Mouse (Mus musculus): ENCODE results near the gene Tmem25. TPM values are rescaled to one million over a fixed set of nuclear protein-coding genes. Genes with fewer than 3 reads are reported as not detected.

Gene Tmem25
- total and polyA plus RNA-seq, 2 experiments from 2014 or later = 12.8 to 14.9 TPM

GRCm38 (mm10) chr9:44748473-44748872 is 50.6 kb downstream of the Tmem25 start:
- Histone ChIP-seq H3K27me3 (ENCODE audit: insufficient read depth, low read length) (no peaks in the 10 kb centered on the region), H3K27ac (ENCODE audit: low read depth, low read length) (no peak overlapping the region), H3K36me3 (ENCODE audit: insufficient read depth) (peaks cover 85% of the 10 kb centered on the region), H3K4me1 (ENCODE audit: insufficient read depth) (no peaks in the 10 kb centered on the region), H3K9me3 (ENCODE audit: low read length) (no peaks in the 10 kb centered on the region), H3K9ac (no peak overlapping the region), H3K4me3 (ENCODE audit: low read depth, low read length) (no peak overlapping the region), H3K4me2 (ENCODE audit: low read depth) (no peak overlapping the region)
- ATAC-seq = no peak
- no peak for TF ChIP-seq CTCF (IDR thresholded peaks at IDR 0.05; ENCODE audit: low read depth)
- WGBS = 94% methylated on average over 7 of the region's 7 CpGs
- no peak for DNase-seq

GRCm38 (mm10) chr9:44747341-44747740 is 51.8 kb downstream of the Tmem25 start:
- Histone ChIP-seq H3K27ac (ENCODE audit: low read depth, low read length) (no peak overlapping the region), H3K27me3 (ENCODE audit: insufficient read depth, low read length) (no peaks in the 10 kb centered on the region), H3K4me1 (ENCODE audit: insufficient read depth) (no peaks in the 10 kb centered on the region), H3K9ac (no peak overlapping the region), H3K9me3 (ENCODE audit: low read length) (no peaks in the 10 kb centered on the region), H3K4me2 (ENCODE audit: low read depth) (no peak overlapping the region), H3K4me3 (ENCODE audit: low read depth, low read length) (no peak overlapping the region), H3K36me3 (ENCODE audit: insufficient read depth) (peaks cover 86% of the 10 kb centered on the region)
- ATAC-seq (no peak), DNase-seq (no peak)
- no peak for TF ChIP-seq CTCF (IDR thresholded peaks at IDR 0.05; ENCODE audit: low read depth)
- WGBS = 93% methylated on average over 3 of the region's 3 CpGs

- H3K4me2 ChIP-seq (ENCODE audit: low read depth) = no peak overlapping the region
Measured at GRCm38 (mm10) chr9:44746666-44747065, 52.4 kb downstream of the Tmem25 start.

GRCm38 (mm10) chr9:44745371-44745770 is 53.7 kb downstream of the Tmem25 start:
- 80% methylated on average over 7 of the region's 7 CpGs for WGBS
- ATAC-seq (no peak), DNase-seq (no peak)
- no peak for TF ChIP-seq CTCF (IDR thresholded peaks at IDR 0.05; ENCODE audit: low read depth)
- no peaks in the 10 kb centered on the region for H3K27me3 ChIP-seq (ENCODE audit: insufficient read depth, low read length)
- H3K9me3 ChIP-seq (ENCODE audit: low read length) = no peaks in the 10 kb centered on the region
- H3K9ac ChIP-seq = no peak overlapping the region
- H3K4me1 ChIP-seq (ENCODE audit: insufficient read depth) = no peaks in the 10 kb centered on the region
- peaks cover 68% of the 10 kb centered on the region for H3K36me3 ChIP-seq (ENCODE audit: insufficient read depth)
- H3K4me2 ChIP-seq (ENCODE audit: low read depth) = no peak overlapping the region
- H3K27ac ChIP-seq (ENCODE audit: low read depth, low read length) = no peak overlapping the region
- no peak overlapping the region for H3K4me3 ChIP-seq (ENCODE audit: low read depth, low read length)

More at GRCm38 (mm10) chr9:44746666-44747065, 52.4 kb downstream of the Tmem25 start:
- no peak for ATAC-seq
- TF ChIP-seq CTCF (IDR thresholded peaks at IDR 0.05; ENCODE audit: low read depth) = no peak
- 88% methylated on average over 3 of the region's 3 CpGs for WGBS
- H3K27me3 ChIP-seq (ENCODE audit: insufficient read depth, low read length) = no peaks in the 10 kb centered on the region
- DNase-seq = no peak
- H3K36me3 ChIP-seq (ENCODE audit: insufficient read depth) = peaks cover 80% of the 10 kb centered on the region
- H3K4me1 ChIP-seq (ENCODE audit: insufficient read depth) = no peaks in the 10 kb centered on the region
- H3K9ac ChIP-seq = no peak overlapping the region
- no peaks in the 10 kb centered on the region for H3K9me3 ChIP-seq (ENCODE audit: low read length)
- H3K27ac ChIP-seq (ENCODE audit: low read depth, low read length) = no peak overlapping the region
- no peak overlapping the region for H3K4me3 ChIP-seq (ENCODE audit: low read depth, low read length)

Other genes with a start within 250 kb of the Tmem25 start
- gene Cxcr5, start 237.4 kb downstream of the Tmem25 start, total RNA-seq (2014; rRNA removed) = not detected in 2 replicates
- gene Cxcr5, start 237.4 kb downstream of the Tmem25 start, polyA plus RNA-seq (2015; fragmentation: Nextera tagmentation; extraction: Ambion mirVana) = not detected in 2 replicates
- gene Ddx6, start 194.4 kb downstream of the Tmem25 start, total RNA-seq (2014; rRNA removed) = 59.2 and 76.2 TPM in 2 replicates
- gene Ddx6, start 194.4 kb downstream of the Tmem25 start, polyA plus RNA-seq (2015; fragmentation: Nextera tagmentation; extraction: Ambion mirVana) = 11.1 and 18.3 TPM in 2 replicates
- gene Treh, start 126.1 kb downstream of the Tmem25 start, total RNA-seq (2014; rRNA removed) = not detected in 2 replicates
- gene Treh, start 126.1 kb downstream of the Tmem25 start, polyA plus RNA-seq (2015; fragmentation: Nextera tagmentation; extraction: Ambion mirVana) = not detected in 2 replicates
- 106 and 129 TPM in 2 replicates for gene Phldb1, start 64.1 kb downstream of the Tmem25 start, total RNA-seq (2014; rRNA removed)
- 28.2 and 34.3 TPM in 2 replicates for gene Phldb1, start 64.1 kb downstream of the Tmem25 start, polyA plus RNA-seq (2015; fragmentation: Nextera tagmentation; extraction: Ambion mirVana)
- gene Arcn1, start 31.5 kb downstream of the Tmem25 start, total RNA-seq (2014; rRNA removed) = 107 and 113 TPM in 2 replicates
- 86.0 and 105 TPM in 2 replicates for gene Arcn1, start 31.5 kb downstream of the Tmem25 start, polyA plus RNA-seq (2015; fragmentation: Nextera tagmentation; extraction: Ambion mirVana)
- 67.0 and 72.4 TPM in 2 replicates for gene Ift46, start 31.4 kb downstream of the Tmem25 start, total RNA-seq (2014; rRNA removed)
- 158 and 166 TPM in 2 replicates for gene Ift46, start 31.4 kb downstream of the Tmem25 start, polyA plus RNA-seq (2015; fragmentation: Nextera tagmentation; extraction: Ambion mirVana)
- gene Ttc36, start 3.8 kb upstream of the Tmem25 start, total RNA-seq (2014; rRNA removed) = 0.69 and 2.6 TPM in 2 replicates
- 0.68 and 0.71 TPM in 2 replicates for gene Ttc36, start 3.8 kb upstream of the Tmem25 start, polyA plus RNA-seq (2015; fragmentation: Nextera tagmentation; extraction: Ambion mirVana)
- gene Kmt2a, start 82.0 kb upstream of the Tmem25 start, total RNA-seq (2014; rRNA removed) = 14.5 and 18.5 TPM in 2 replicates
- 6.7 and 13.7 TPM in 2 replicates for gene Kmt2a, start 82.0 kb upstream of the Tmem25 start, polyA plus RNA-seq (2015; fragmentation: Nextera tagmentation; extraction: Ambion mirVana)
- gene Atp5l, start 121.4 kb upstream of the Tmem25 start, total RNA-seq (2014; rRNA removed) = 216 and 362 TPM in 2 replicates
- 859 and 1,152 TPM in 2 replicates for gene Atp5l, start 121.4 kb upstream of the Tmem25 start, polyA plus RNA-seq (2015; fragmentation: Nextera tagmentation; extraction: Ambion mirVana)
- 40.9 and 51.5 TPM in 2 replicates for gene Ube4a, start 166.3 kb upstream of the Tmem25 start, total RNA-seq (2014; rRNA removed)
- 22.6 and 28.9 TPM in 2 replicates for gene Ube4a, start 166.3 kb upstream of the Tmem25 start, polyA plus RNA-seq (2015; fragmentation: Nextera tagmentation; extraction: Ambion mirVana)
- gene Cd3g, start 181.1 kb upstream of the Tmem25 start, total RNA-seq (2014; rRNA removed) = not detected in 2 replicates
- gene Cd3g, start 181.1 kb upstream of the Tmem25 start, polyA plus RNA-seq (2015; fragmentation: Nextera tagmentation; extraction: Ambion mirVana) = not detected in 2 replicates
- gene Cd3d, start 182.5 kb upstream of the Tmem25 start, total RNA-seq (2014; rRNA removed) = not detected in 2 replicates
- not detected in 2 replicates for gene Cd3d, start 182.5 kb upstream of the Tmem25 start, polyA plus RNA-seq (2015; fragmentation: Nextera tagmentation; extraction: Ambion mirVana)
- not detected in 2 replicates for gene Cd3e, start 210.3 kb upstream of the Tmem25 start, total RNA-seq (2014; rRNA removed)
- gene Cd3e, start 210.3 kb upstream of the Tmem25 start, polyA plus RNA-seq (2015; fragmentation: Nextera tagmentation; extraction: Ambion mirVana) = 0.19 TPM in 1 of 2 replicates, not detected in the other
- 2.2 and 4.6 TPM in 2 replicates for gene Mpzl2, start 240.5 kb upstream of the Tmem25 start, total RNA-seq (2014; rRNA removed)
- 2.0 and 2.3 TPM in 2 replicates for gene Mpzl2, start 240.5 kb upstream of the Tmem25 start, polyA plus RNA-seq (2015; fragmentation: Nextera tagmentation; extraction: Ambion mirVana)